Mouse (Mus musculus): ENCODE data around the gene S100a6.

GRCm38 (mm10) chr3:90644220-90644619, 31.5 kb downstream of the S100a6 start:
- TF ChIP-seq MAFK (IDR thresholded peaks at IDR 0.05; ENCODE audit: insufficient read depth, low read depth, low read length) (no peak), ZNF384 (IDR thresholded peaks at IDR 0.05; ENCODE audit: low read depth, low read length) (no peak), ZC3H11A (IDR thresholded peaks at IDR 0.05; ENCODE audit: borderline replicate concordance, low read depth, low read length) (no peak), CHD2 (IDR thresholded peaks at IDR 0.05; ENCODE audit: low read depth, low read length) (no peak), HCFC1 (IDR thresholded peaks at IDR 0.05; ENCODE audit: borderline replicate concordance, insufficient read depth, low read length) (no peak)

Measured in ES-E14 (cell line).